26 mouse cellular contexts compared by ENCODE assay signal in genomic region chr12:71290460-71290859, GRCm38 (mm10). TPM values are rescaled to one million over a fixed set of nuclear protein-coding genes. Genes with fewer than 3 reads are reported as not detected.
DNase-seq lines count a peak whose midpoint lies in the region; ATAC-seq and TF ChIP-seq lines count a peak whose summit lies in the region.
"Had no signal": no experiment of that assay in that cellular context is flagged by ENCODE, and none has a peak within 500 bp of the region (broad histone marks: within the 10 kb centered on the region; RNA-seq: fewer than 3 reads in every experiment).

No protein-coding gene starts in this region.

- no peak for TF ChIP-seq CTCF in midbrain, postnatal 0 days (IDR thresholded peaks at IDR 0.05)

- H3K9me3 ChIP-seq in forebrain, embryonic 13.5 days (replicated peaks): no peaks in the 10 kb centered on the region
- H3K9me3 ChIP-seq in forebrain, embryonic 10.5 days: no peaks in the 10 kb centered on the region
- H3K9me3 ChIP-seq in midbrain, embryonic 11.5 days (ENCODE audit: control insufficient read depth, low read length): no peaks in the 10 kb centered on the region
- H3K9me3 ChIP-seq in midbrain, postnatal 0 days (ENCODE audit: low read length): no peaks in the 10 kb centered on the region
- no peaks in the 10 kb centered on the region for H3K9me3 ChIP-seq in hindbrain, embryonic 16.5 days (ENCODE audit: control insufficient read depth, low read length)
- H3K9me3 ChIP-seq: embryonic facial prominence, embryonic 15.5 days; G1E; heart, embryonic 13.5 days; intestine, embryonic 15.5 days; limb, embryonic 13.5 days; liver, embryonic 13.5 days; lung, embryonic 15.5 days had no signal

- ATAC-seq in forebrain, embryonic 13.5 days: peak; percentile 60
- peak; percentile 16; the same call in 1 of the 2 replicates for ATAC-seq in midbrain, embryonic 11.5 days (ENCODE audit: low FRiP score)
- no peak; the same call in 1 of the 2 replicates for ATAC-seq in midbrain, postnatal 0 days (ENCODE audit: low FRiP score)
- peak; percentile 48; the same call in 1 of the 2 replicates for ATAC-seq in hindbrain, embryonic 16.5 days
- ATAC-seq in granulocyte monocyte progenitor cell, adult 5-6 weeks (replicated peaks; ENCODE audit: poor library complexity, severe bottlenecking): no peak
- ATAC-seq: intestine, embryonic 15.5 days had no signal

- no peaks in the 10 kb centered on the region for H3K36me3 ChIP-seq in forebrain, embryonic 13.5 days (ENCODE audit: poor library complexity, severe bottlenecking)
- no peaks in the 10 kb centered on the region for H3K36me3 ChIP-seq in forebrain, embryonic 10.5 days (replicated peaks)
- no peaks in the 10 kb centered on the region for H3K36me3 ChIP-seq in midbrain, embryonic 11.5 days (ENCODE audit: control insufficient read depth, insufficient read depth, low read length)
- no peaks in the 10 kb centered on the region for H3K36me3 ChIP-seq in midbrain, postnatal 0 days (ENCODE audit: insufficient read depth, low read length)
- H3K36me3 ChIP-seq in hindbrain, embryonic 16.5 days (ENCODE audit: control insufficient read depth, insufficient read depth, low read length): no peaks in the 10 kb centered on the region
- H3K36me3 ChIP-seq: embryonic facial prominence, embryonic 15.5 days; G1E; heart, embryonic 13.5 days; intestine, embryonic 15.5 days; limb, embryonic 13.5 days; liver, embryonic 13.5 days; lung, embryonic 15.5 days had no signal

- no peak overlapping the region for H3K27ac ChIP-seq in forebrain, embryonic 13.5 days
- no peak overlapping the region for H3K27ac ChIP-seq in forebrain, embryonic 10.5 days
- H3K27ac ChIP-seq in midbrain, embryonic 11.5 days (ENCODE audit: low read depth, low read length): no peak overlapping the region
- no peak overlapping the region for H3K27ac ChIP-seq in midbrain, postnatal 0 days (ENCODE audit: low read depth, low read length)
- no peak overlapping the region for H3K27ac ChIP-seq in hindbrain, embryonic 16.5 days (ENCODE audit: low read depth, low read length)
- H3K27ac ChIP-seq: embryonic facial prominence, embryonic 15.5 days; gastrocnemius, adult 2 months; heart, embryonic 13.5 days; intestine, embryonic 15.5 days; kidney, postnatal 0 days; layer of hippocampus, adult 2 months; limb, embryonic 13.5 days; liver, embryonic 13.5 days; lung, embryonic 15.5 days had no signal

- no peak overlapping the region for H3K9ac ChIP-seq in forebrain, embryonic 13.5 days
- H3K9ac ChIP-seq in midbrain, embryonic 11.5 days (ENCODE audit: low read length): no peak overlapping the region
- no peak overlapping the region for H3K9ac ChIP-seq in midbrain, postnatal 0 days (replicated peaks; ENCODE audit: low read length, poor library complexity, severe bottlenecking)
- H3K9ac ChIP-seq in hindbrain, embryonic 16.5 days (ENCODE audit: low read depth, low read length): no peak overlapping the region
- H3K9ac ChIP-seq: embryonic facial prominence, embryonic 15.5 days; heart, embryonic 13.5 days; intestine, embryonic 15.5 days; limb, embryonic 13.5 days; liver, embryonic 13.5 days; lung, embryonic 15.5 days had no signal

- 54% methylated on average over 2 of the region's 2 CpGs for WGBS in forebrain, embryonic 13.5 days
- 79% methylated on average over 2 of the region's 2 CpGs for WGBS in forebrain, embryonic 10.5 days
- WGBS in midbrain, embryonic 11.5 days: 76% methylated on average over 2 of the region's 2 CpGs
- 32% methylated on average over 2 of the region's 2 CpGs for WGBS in midbrain, postnatal 0 days
- 58% methylated on average over 2 of the region's 2 CpGs for WGBS in hindbrain, embryonic 16.5 days

- no peak for DNase-seq in forebrain, embryonic 10.5 days (ENCODE audit: extremely low spot score, low spot score)
- DNase-seq in midbrain, embryonic 11.5 days (ENCODE audit: low spot score, missing footprints): no peak
- no peak for DNase-seq in midbrain, postnatal 0 days (ENCODE audit: low spot score)
- no peak for DNase-seq in gastrocnemius, adult 8-10 months (ENCODE audit: low spot score in 2 of 2)
- DNase-seq: adrenal gland, postnatal 14 days; cerebellum, adult 11 months; cerebellum, postnatal 14 days; embryo, embryonic 11 days; gastrocnemius, adult 2 months; heart, adult 18-20 months; layer of hippocampus, postnatal 36 days; liver, embryonic 13.5 days; lung, postnatal 4 days; spleen, adult 18-20 months; thymus, postnatal 25 days had no signal

- peaks cover 18% of the 10 kb centered on the region for H3K4me1 ChIP-seq in forebrain, embryonic 13.5 days
- H3K4me1 ChIP-seq in forebrain, embryonic 10.5 days: peaks cover 22% of the 10 kb centered on the region
- peaks cover 9% of the 10 kb centered on the region for H3K4me1 ChIP-seq in midbrain, embryonic 11.5 days (ENCODE audit: control insufficient read depth, insufficient read depth, low read length)
- H3K4me1 ChIP-seq in midbrain, postnatal 0 days (ENCODE audit: insufficient read depth, low read length): peaks cover 6% of the 10 kb centered on the region; the same call in 1 of the 2 replicates
- peaks cover 5% of the 10 kb centered on the region; the same call in 1 of the 2 replicates for H3K4me1 ChIP-seq in hindbrain, embryonic 16.5 days (ENCODE audit: control insufficient read depth, insufficient read depth, low read depth, low read length)
- H3K4me1 ChIP-seq: intestine, embryonic 15.5 days had no signal

- no peaks in the 10 kb centered on the region for H3K27me3 ChIP-seq in forebrain, embryonic 13.5 days
- peaks cover 19% of the 10 kb centered on the region for H3K27me3 ChIP-seq in forebrain, embryonic 10.5 days (ENCODE audit: poor library complexity, severe bottlenecking)
- no peaks in the 10 kb centered on the region for H3K27me3 ChIP-seq in midbrain, embryonic 11.5 days (ENCODE audit: control insufficient read depth, insufficient read depth, low read length)
- H3K27me3 ChIP-seq in midbrain, postnatal 0 days (ENCODE audit: insufficient read depth, low read length): no peaks in the 10 kb centered on the region
- no peaks in the 10 kb centered on the region; the same call in 1 of the 2 replicates for H3K27me3 ChIP-seq in hindbrain, embryonic 16.5 days (replicated peaks; ENCODE audit: control insufficient read depth, insufficient read depth, low read length)
- H3K27me3 ChIP-seq: embryonic facial prominence, embryonic 15.5 days; intestine, embryonic 15.5 days; limb, embryonic 13.5 days; liver, embryonic 13.5 days; lung, embryonic 15.5 days had no signal

- H3K4me2 ChIP-seq in forebrain, embryonic 13.5 days: no peak overlapping the region
- H3K4me2 ChIP-seq in midbrain, embryonic 11.5 days: no peak overlapping the region
- H3K4me2 ChIP-seq in midbrain, postnatal 0 days (ENCODE audit: low read depth, low read length, poor library complexity, severe bottlenecking): no peak overlapping the region
- no peak overlapping the region for H3K4me2 ChIP-seq in hindbrain, embryonic 16.5 days (ENCODE audit: low read length)
- H3K4me2 ChIP-seq: embryonic facial prominence, embryonic 15.5 days; heart, embryonic 13.5 days; intestine, embryonic 15.5 days; limb, embryonic 13.5 days; liver, embryonic 13.5 days; lung, embryonic 15.5 days had no signal

- no peak overlapping the region for H3K4me3 ChIP-seq in forebrain, embryonic 13.5 days
- H3K4me3 ChIP-seq in forebrain, embryonic 10.5 days: no peak overlapping the region
- no peak overlapping the region for H3K4me3 ChIP-seq in midbrain, embryonic 11.5 days (ENCODE audit: low read depth, low read length)
- no peak overlapping the region for H3K4me3 ChIP-seq in midbrain, postnatal 0 days (ENCODE audit: low read depth, low read length)
- H3K4me3 ChIP-seq in hindbrain, embryonic 16.5 days (ENCODE audit: low read length): no peak overlapping the region
- H3K4me3 ChIP-seq: embryonic facial prominence, embryonic 15.5 days; gastrocnemius, adult 2 months; heart, embryonic 13.5 days; intestine, embryonic 15.5 days; layer of hippocampus, adult 2 months; limb, embryonic 13.5 days; liver, embryonic 13.5 days; lung, embryonic 15.5 days had no signal

RNA-seq across cellular contexts. Expression of gene Dact1, which starts 19.2 kb away (rescaled TPM):
- polyA plus RNA-seq in forebrain, embryonic 13.5 days (2015; fragmentation: Nextera tagmentation; extraction: Ambion mirVana): 22.4 and 26.0 TPM in 2 replicates
- polyA plus RNA-seq in forebrain, embryonic 10.5 days (2016; fragmentation: Nextera tagmentation; extraction: Ambion mirVana): 4.9 and 5.6 TPM in 2 replicates
- 10.0 and 13.3 TPM in 2 replicates for polyA plus RNA-seq in midbrain, embryonic 11.5 days (2014; fragmentation: Nextera tagmentation; extraction: Ambion mirVana)
- total RNA-seq in midbrain, postnatal 0 days (2014; rRNA removed): 63.8 and 64.9 TPM in 2 replicates
- 14.2 and 16.4 TPM in 2 replicates for polyA plus RNA-seq in midbrain, postnatal 0 days (2015; fragmentation: Nextera tagmentation; extraction: Ambion mirVana)
- polyA plus RNA-seq in hindbrain, embryonic 16.5 days (2015; fragmentation: Nextera tagmentation; extraction: Ambion mirVana): 15.8 and 21.2 TPM in 2 replicates
- 0.51 and 0.80 TPM in 2 replicates for total RNA-seq in granulocyte monocyte progenitor cell, adult 5-6 weeks (2014; fragmentation: Nextera tagmentation)
- 0.47 TPM in 1 of 2 replicates, not detected in the other for total RNA-seq in granulocyte monocyte progenitor cell, adult 5-6 weeks (2017)
- 1 to 10 TPM; 1.7 to 2.8 (median 2.3) TPM for total RNA-seq in gastrocnemius, adult 8-10 months (2022)

Comparison
In these comparisons a context has a peak if more than half of its experiments do, and no peak if none do; other contexts are left out.
1. ATAC-seq: peak in forebrain, embryonic 13.5 days (single experiment), midbrain, embryonic 11.5 days (single experiment) and hindbrain, embryonic 16.5 days (single experiment); none in midbrain, postnatal 0 days (single experiment) and granulocyte monocyte progenitor cell, adult 5-6 weeks (single experiment).